Mouse (Mus musculus) liver, embryonic 14.5 days (tissue): ENCODE data around the gene Rgs2. TPM values are rescaled to one million over a fixed set of nuclear protein-coding genes. Genes with fewer than 3 reads are reported as not detected.

ENCODE experiments used
- ATAC-seq: fragments of 200-750 bp; cut with Nextera tagmentation; 2 replicates; pipeline ENCODE4 v1.8.0; 2017; ENCODE audit warnings: moderate number of reproducible peaks, mild to moderate bottlenecking, moderate library complexity; ENCODE audit not compliant: insufficient read depth
- DNase-seq, 3 experiments: peaks; one replicate each; pipeline ENCODE4 v3.0.0-alpha.2; 2012 to 2013; ENCODE audit warnings: low read depth in 3 of 3, low spot score in 3 of 3
- H3K27ac ChIP-seq: fragments of 300-500 bp; sonication (generic); 2 replicates; pipeline ENCODE4 v1.5.1; 2014; ENCODE audit warnings: moderate library complexity, mild to moderate bottlenecking, control low read depth, inconsistent platforms
- H3K27me3 ChIP-seq: fragments of 300-500 bp; sonication (generic); 2 replicates; pipeline ENCODE4 v1.6.1; 2014; ENCODE audit warnings: mild to moderate bottlenecking, low read length, moderate library complexity; ENCODE audit not compliant: control insufficient read depth, insufficient read depth
- H3K36me3 ChIP-seq: fragments of 300-500 bp; sonication (generic); replicated peaks from 2 replicates; pipeline ENCODE4 v1.6.1; 2014; ENCODE audit warnings: low read depth; ENCODE audit not compliant: control insufficient read depth, insufficient read depth
- H3K4me1 ChIP-seq, 2 experiments: fragments of 200-500 bp in 1 of 2; fragments of 300-500 bp in 1 of 2; sonication (generic) in 1 of 2; replicated peaks; 2 replicates each; pipeline ENCODE4 v1.6.1; 2012 to 2014; ENCODE audit warnings: antibody characterized with exemption in 1 of 2, inconsistent platforms in 1 of 2, low read length in 1 of 2; ENCODE audit not compliant: control insufficient read depth in 2 of 2, insufficient read depth in 2 of 2
- H3K4me2 ChIP-seq: fragments of 300-500 bp; sonication (generic); 2 replicates; pipeline ENCODE4 v1.6.1; 2014; ENCODE audit warnings: low read depth, mild to moderate bottlenecking, control low read depth, moderate library complexity
- H3K4me3 ChIP-seq, 2 experiments: fragments of 200-500 bp in 1 of 2; fragments of 300-500 bp in 1 of 2; sonication (generic) in 1 of 2; 2 replicates each; pipeline ENCODE4 v1.5.1; 2012 to 2014; ENCODE audit warnings: low read depth in 2 of 2, low read length in 2 of 2, mild to moderate bottlenecking in 2 of 2, control low read depth in 1 of 2, inconsistent platforms in 1 of 2, moderate library complexity in 1 of 2; ENCODE audit not compliant: insufficient read depth in 1 of 2
- H3K9ac ChIP-seq: fragments of 300-500 bp; sonication (generic); replicated peaks from 2 replicates; pipeline ENCODE4 v1.6.1; 2014; ENCODE audit warnings: mild to moderate bottlenecking, control low read depth, moderate library complexity
- H3K9me3 ChIP-seq: fragments of 300-500 bp; sonication (generic); 2 replicates; pipeline ENCODE4 v1.6.1; 2016; ENCODE audit warnings: low read length, mixed read lengths; ENCODE audit not compliant: control insufficient read depth
- CTCF ChIP-seq: IDR thresholded peaks from 2 replicates; pipeline ENCODE4 v1.5.1; 2016; ENCODE audit warnings: antibody characterized with exemption, low read depth, control low read depth
- EP300 ChIP-seq: IDR thresholded peaks from 2 replicates; pipeline ENCODE4 v1.6.1; 2016; ENCODE audit warnings: antibody characterized with exemption, low read depth
- WGBS: fragments of 180-500 bp; shearing (Covaris S2); extraction: QIAGEN DNeasy Blood & Tissue Kit; methylation state at CpG from one replicate; pipeline ENCODE4 v1.1.7; 2014; ENCODE audit not compliant: insufficient replicate concordance; 5-methylcytosine and 5-hydroxymethylcytosine counted together
- polyA plus RNA-seq, 2 experiments: library from polyadenylated mRNA; depleted of rRNA in 1 of 2; stranded (reverse) in 1 of 2; unstranded in 1 of 2; fragments of >200 nt; fragmentation: Nextera tagmentation in 1 of 2; extraction: Ambion mirVana in 1 of 2; gene quantifications; 2 replicates each; pipeline versions ENCODE4 v1.2.1 to v1.2.3; 2012 to 2014

Rgs2 gene
- polyA plus RNA-seq, 2 experiments: 3.4 to 8.2 TPM

DNA sequence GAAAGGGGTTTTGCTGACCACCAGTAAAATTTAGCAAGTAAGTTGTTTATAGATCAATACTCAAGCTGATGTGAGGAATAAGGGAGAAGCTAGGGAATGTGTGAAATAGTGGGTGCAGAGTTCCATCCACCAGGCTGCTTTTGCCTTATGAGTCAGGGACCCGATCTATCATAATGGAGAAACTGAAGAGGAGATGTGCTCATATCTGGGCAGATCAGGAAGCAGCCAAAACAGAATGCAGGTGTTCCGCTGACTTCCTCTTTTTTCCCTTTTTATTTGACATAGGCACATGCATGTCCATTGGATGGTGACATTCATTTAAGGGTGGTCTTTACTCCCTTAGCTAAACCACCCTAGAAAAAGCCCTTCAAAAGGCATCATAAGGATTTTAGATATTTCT, 29.3 kb downstream of the Rgs2 start:
- Histone ChIP-seq H3K9me3 (no peaks in the 10 kb centered on the region), H3K4me1 (no peaks in the 10 kb centered on the region), H3K27me3 (no peaks in the 10 kb centered on the region), H3K4me3 (no peak overlapping the region), H3K4me2 (no peak overlapping the region), H3K27ac (no peak overlapping the region), H3K36me3 (no peaks in the 10 kb centered on the region), H3K9ac (no peak overlapping the region)
- 24% methylated on average over 2 of the region's 2 CpGs for whole genome bisulfite sequencing
- ATAC-seq (no peak), DNase-seq (no peak)
- no peak for TF ChIP-seq EP300
- TF ChIP-seq CTCF: no peak

DNA sequence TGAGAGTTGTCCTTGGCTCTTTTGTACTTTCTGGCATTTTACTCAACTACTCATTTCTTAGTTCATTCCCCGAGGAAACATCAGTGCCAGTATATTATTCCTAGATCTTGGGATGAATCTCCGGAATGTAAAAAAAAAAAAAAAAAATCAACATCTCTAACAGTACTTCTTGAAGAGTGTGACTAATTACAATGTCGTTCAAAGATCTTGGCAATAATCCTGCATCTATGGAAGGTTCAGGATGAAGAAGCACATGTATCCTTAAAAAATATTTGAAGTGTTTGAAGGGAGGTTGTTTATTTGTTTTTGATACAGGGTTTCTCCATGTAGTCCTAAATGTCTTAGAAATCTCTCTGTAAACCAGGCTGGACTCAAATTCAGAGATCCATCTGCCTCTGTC, 41.7 kb downstream of the Rgs2 start:
- TF ChIP-seq EP300 (no peak), CTCF (no peak)
- ATAC-seq (no peak), DNase-seq (no peak)
- no peaks in the 10 kb centered on the region for H3K4me1 ChIP-seq
- H3K4me2 ChIP-seq: no peak overlapping the region
- H3K27ac ChIP-seq: no peak overlapping the region
- H3K9me3 ChIP-seq: no peaks in the 10 kb centered on the region
- no peaks in the 10 kb centered on the region for H3K27me3 ChIP-seq
- 53% methylated on average over 3 of the region's 3 CpGs for WGBS
- H3K4me3 ChIP-seq: no peak overlapping the region
- H3K9ac ChIP-seq: no peak overlapping the region
- H3K36me3 ChIP-seq: no peaks in the 10 kb centered on the region

GRCm38 (mm10) chr1:143960340-143960739, 43.6 kb downstream of the Rgs2 start:
- 44% methylated on average over 2 of the region's 2 CpGs for WGBS
- DNase-seq: no peak
- H3K9me3 ChIP-seq: no peaks in the 10 kb centered on the region

DNA sequence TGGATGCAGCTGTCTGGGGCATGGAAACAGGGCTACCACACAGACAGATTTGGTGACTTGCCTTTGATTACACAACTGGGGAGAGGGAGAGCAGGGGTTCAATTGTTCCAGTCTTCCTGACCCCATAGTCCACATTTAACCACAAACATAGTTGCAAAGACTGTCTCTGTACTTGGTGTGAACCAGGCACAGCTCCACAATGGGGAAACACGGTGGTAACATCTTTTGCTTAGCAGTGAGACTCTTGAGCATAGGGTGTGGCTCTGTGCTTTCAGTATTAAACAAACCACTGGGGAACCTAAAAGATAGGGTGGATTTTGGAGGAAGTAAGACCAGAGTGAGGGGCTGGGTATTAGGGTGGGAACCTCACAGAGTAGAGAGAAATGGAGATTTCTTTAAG, 47.9 kb downstream of the Rgs2 start:
- no peak overlapping the region for H3K27ac ChIP-seq
- TF ChIP-seq EP300: no peak
- TF ChIP-seq CTCF: no peak
- 20% methylated on average over 1 of the region's 1 CpGs for WGBS
- H3K36me3 ChIP-seq: no peaks in the 10 kb centered on the region
- no peak overlapping the region for H3K9ac ChIP-seq
- no peak overlapping the region for H3K4me2 ChIP-seq
- H3K4me1 ChIP-seq: no peaks in the 10 kb centered on the region
- DNase-seq (no peak), ATAC-seq (no peak)
- no peaks in the 10 kb centered on the region for H3K27me3 ChIP-seq
- no peak overlapping the region for H3K4me3 ChIP-seq
- no peaks in the 10 kb centered on the region for H3K9me3 ChIP-seq

More at GRCm38 (mm10) chr1:143960340-143960739, 43.6 kb downstream of the Rgs2 start:
- no peak overlapping the region for H3K4me3 ChIP-seq
- no peak overlapping the region for H3K27ac ChIP-seq
- no peak for ATAC-seq
- no peaks in the 10 kb centered on the region for H3K36me3 ChIP-seq
- no peaks in the 10 kb centered on the region for H3K4me1 ChIP-seq
- H3K27me3 ChIP-seq: no peaks in the 10 kb centered on the region
- TF ChIP-seq CTCF (no peak), EP300 (no peak)
- no peak overlapping the region for H3K4me2 ChIP-seq
- H3K9ac ChIP-seq: no peak overlapping the region

DNA sequence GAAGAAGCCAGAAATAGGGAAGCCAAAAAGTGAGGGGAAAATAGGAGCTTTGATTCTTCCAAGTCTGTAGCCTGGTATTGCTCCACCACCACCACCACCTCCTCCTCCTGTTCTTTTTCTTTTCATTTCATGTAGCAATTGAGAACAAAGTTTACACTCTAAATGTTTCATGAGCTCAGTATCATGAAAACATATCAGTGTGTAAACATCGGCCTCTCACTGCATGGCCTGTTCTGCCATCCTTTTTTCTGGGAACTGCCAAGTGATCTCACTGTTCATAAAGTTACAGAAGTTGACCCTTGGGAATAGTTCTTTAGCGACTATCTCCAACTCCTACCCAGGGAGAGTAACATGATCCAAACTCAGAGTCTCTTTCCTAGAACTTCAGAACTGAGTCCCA, 51.1 kb downstream of the Rgs2 start:
- H3K9ac ChIP-seq: no peak overlapping the region
- DNase-seq (no peak), ATAC-seq (no peak)
- H3K4me3 ChIP-seq: no peak overlapping the region
- no peak overlapping the region for H3K4me2 ChIP-seq
- H3K36me3 ChIP-seq: no peaks in the 10 kb centered on the region
- H3K27ac ChIP-seq: no peak overlapping the region
- TF ChIP-seq CTCF: no peak
- TF ChIP-seq EP300: no peak
- no peaks in the 10 kb centered on the region for H3K4me1 ChIP-seq
- 72% methylated on average over 2 of the region's 2 CpGs for WGBS
- no peaks in the 10 kb centered on the region for H3K9me3 ChIP-seq
- H3K27me3 ChIP-seq: no peaks in the 10 kb centered on the region

Other genes starting within 250 kb of the Rgs2 start
- gene Trove2, start 227.1 kb downstream of the Rgs2 start, polyA plus RNA-seq (2012; rRNA removed): 0.45 and 0.71 TPM in 2 replicates
- gene Trove2, start 227.1 kb downstream of the Rgs2 start, polyA plus RNA-seq (2014; fragmentation: Nextera tagmentation; extraction: Ambion mirVana): 1.3 and 1.6 TPM in 2 replicates
- gene Uchl5, start 226.9 kb downstream of the Rgs2 start, polyA plus RNA-seq (2012; rRNA removed): 9.5 and 21.4 TPM in 2 replicates
- gene Uchl5, start 226.9 kb downstream of the Rgs2 start, polyA plus RNA-seq (2014; fragmentation: Nextera tagmentation; extraction: Ambion mirVana): 67.9 and 70.4 TPM in 2 replicates
- not detected in 2 replicates for gene Rgs13, start 173.2 kb upstream of the Rgs2 start, polyA plus RNA-seq (2012; rRNA removed)
- gene Rgs13, start 173.2 kb upstream of the Rgs2 start, polyA plus RNA-seq (2014; fragmentation: Nextera tagmentation; extraction: Ambion mirVana): not detected in 2 replicates
- gene Rgs1, start 245.1 kb upstream of the Rgs2 start, polyA plus RNA-seq (2012; rRNA removed): 0.08 and 0.20 TPM in 2 replicates
- gene Rgs1, start 245.1 kb upstream of the Rgs2 start, polyA plus RNA-seq (2014; fragmentation: Nextera tagmentation; extraction: Ambion mirVana): 0.38 and 0.71 TPM in 2 replicates